15 mouse cellular contexts compared by ENCODE assay signal in genomic region chr13:37091620-37092019, GRCm38 (mm10).
"Had no signal": no experiment of that assay in that cellular context is flagged by ENCODE, and none has a peak within 500 bp of the region (broad histone marks: within the 10 kb centered on the region; RNA-seq: fewer than 3 reads in every experiment).

No protein-coding gene starts in this region.

- ATAC-seq: hindbrain, postnatal 0 days; intestine, postnatal 0 days; liver, embryonic 12.5 days had no signal

- DNase-seq: gastrocnemius, adult 2 months; gastrocnemius, postnatal 10 days; gastrocnemius, postnatal 25 days; heart, adult 18-20 months; heart, postnatal 10 days; kidney, adult 18-20 months; kidney, adult 8-10 months; kidney, postnatal 10 days; kidney, postnatal 36 days; layer of hippocampus, adult 9-11 months; layer of hippocampus, postnatal 36 days; left cerebral cortex, postnatal 4 days had no signal
